Mouse (Mus musculus) limb, embryonic 11.5 days (tissue): ENCODE results near the gene Mcu. TPM values are rescaled to one million over a fixed set of nuclear protein-coding genes. Genes with fewer than 3 reads are reported as not detected.

Experiments
- ATAC-seq: fragments of 200-750 bp; cut with Nextera tagmentation; 2 replicates; pipeline ENCODE4 v1.8.0; 2017; ENCODE audit warnings: low read depth; ENCODE audit not compliant: insufficient number of reproducible peaks, low FRiP score, low TSS enrichment
- DNase-seq: peaks from one replicate; pipeline ENCODE4 v3.0.0-alpha.2; 2015; ENCODE audit warnings: low spot score
- H3K27ac ChIP-seq: fragments of 300-500 bp; sonication (generic); replicated peaks from 2 replicates; pipeline ENCODE4 v1.5.1; 2014; ENCODE audit warnings: low read depth, mild to moderate bottlenecking, low read length
- H3K27me3 ChIP-seq: fragments of 300-500 bp; sonication (generic); 2 replicates; pipeline ENCODE4 v1.6.1; 2014; ENCODE audit warnings: mild to moderate bottlenecking, low read length, mixed read lengths; ENCODE audit not compliant: control insufficient read depth, insufficient read depth
- H3K36me3 ChIP-seq: fragments of 300-500 bp; sonication (generic); 2 replicates; pipeline ENCODE4 v1.6.1; 2014; ENCODE audit warnings: mild to moderate bottlenecking, low read length, moderate library complexity, mixed read lengths; ENCODE audit not compliant: control insufficient read depth, insufficient read depth
- H3K4me1 ChIP-seq: fragments of 300-500 bp; sonication (generic); 2 replicates; pipeline ENCODE4 v1.6.1; 2014; ENCODE audit warnings: low read length, mixed read lengths; ENCODE audit not compliant: control insufficient read depth, insufficient read depth
- H3K4me2 ChIP-seq: fragments of 300-500 bp; sonication (generic); 2 replicates; pipeline ENCODE4 v1.6.1; 2014; ENCODE audit warnings: low read depth, mild to moderate bottlenecking, moderate library complexity; ENCODE audit not compliant: severe bottlenecking
- H3K4me3 ChIP-seq: fragments of 300-500 bp; sonication (generic); 2 replicates; pipeline ENCODE4 v1.5.1; 2014; ENCODE audit warnings: low read depth, low read length
- H3K9ac ChIP-seq: fragments of 300-500 bp; sonication (generic); 2 replicates; pipeline ENCODE4 v1.6.1; 2014; ENCODE audit warnings: mild to moderate bottlenecking, low read length
- H3K9me3 ChIP-seq: fragments of 300-500 bp; sonication (generic); 2 replicates; pipeline ENCODE4 v1.6.1; 2016; ENCODE audit warnings: low read length; ENCODE audit not compliant: control insufficient read depth
- WGBS: fragments of 180-500 bp; shearing (Covaris S2); extraction: QIAGEN DNeasy Blood & Tissue Kit; methylation state at CpG from one replicate; pipeline ENCODE4 v1.1.7; 2014; 5-methylcytosine and 5-hydroxymethylcytosine counted together
- polyA plus RNA-seq: library from polyadenylated mRNA; unstranded; fragments of >200 nt; fragmentation: Nextera tagmentation; extraction: Ambion mirVana; gene quantifications from 2 replicates; pipeline ENCODE4 v1.2.1, GENCODE M21; 2014

Gene Mcu
- polyA plus RNA-seq, 1 experiment from 2014 or later, result 34.0 TPM

DNA sequence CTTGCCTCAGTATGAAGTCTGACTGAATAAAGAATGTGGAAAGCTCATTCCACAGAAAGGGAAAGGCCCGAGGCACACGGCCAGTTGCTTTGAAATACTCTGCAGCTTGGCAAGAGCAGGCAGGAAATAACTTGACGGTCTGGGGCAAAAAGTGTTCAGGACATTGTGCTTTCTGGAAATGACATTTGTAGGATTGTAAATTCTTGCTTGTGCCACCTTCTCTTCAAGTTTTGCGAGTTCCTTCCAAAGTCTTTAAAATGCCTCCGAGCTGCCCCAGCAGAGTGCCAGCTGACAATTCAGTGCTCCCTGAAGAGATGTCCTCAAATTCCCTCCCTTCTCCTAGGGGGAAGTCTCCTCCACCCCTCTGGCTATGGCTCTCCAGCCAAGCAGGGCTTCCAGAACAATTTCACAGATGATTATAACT lies 177.0 kb downstream of the Mcu start:
- DNase-seq, result no peak
- H3K36me3 ChIP-seq, result no peaks in the 10 kb centered on the region
- WGBS, result 42% methylated on average over 5 of the region's 5 CpGs
- no peak overlapping the region for H3K4me3 ChIP-seq
- H3K9me3 ChIP-seq, result no peaks in the 10 kb centered on the region
- H3K27me3 ChIP-seq, result no peaks in the 10 kb centered on the region
- H3K9ac ChIP-seq, result no peak overlapping the region
- no peaks in the 10 kb centered on the region for H3K4me1 ChIP-seq
- no peak for ATAC-seq
- H3K27ac ChIP-seq, result no peak overlapping the region
- no peak overlapping the region for H3K4me2 ChIP-seq

DNA sequence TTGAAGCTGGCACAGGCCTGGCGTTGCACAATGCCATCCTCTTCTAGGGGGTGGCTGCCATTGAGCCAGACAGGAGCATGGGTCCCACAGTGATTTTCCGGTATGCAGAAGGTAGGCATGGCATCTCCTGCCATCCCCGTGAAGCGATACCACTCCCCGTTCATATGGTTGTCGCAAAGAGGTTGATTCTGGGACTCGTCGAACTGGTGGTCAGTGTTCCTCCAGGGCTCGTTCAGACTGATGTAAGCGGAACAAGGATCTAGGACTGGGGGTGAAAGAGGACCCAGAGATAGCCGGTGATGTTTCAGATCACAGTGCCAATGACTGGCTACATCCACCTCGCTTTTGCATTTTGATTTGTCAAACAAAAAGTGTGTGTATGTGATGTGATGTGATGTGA lies 177.8 kb downstream of the Mcu start:
- DNase-seq (no peak), ATAC-seq (no peak)
- Histone ChIP-seq H3K27me3 (no peaks in the 10 kb centered on the region), H3K4me3 (no peak overlapping the region), H3K9me3 (no peaks in the 10 kb centered on the region), H3K4me1 (no peaks in the 10 kb centered on the region), H3K9ac (no peak overlapping the region), H3K27ac (no peak overlapping the region), H3K4me2 (no peak overlapping the region), H3K36me3 (no peaks in the 10 kb centered on the region)
- 94% methylated on average over 12 of the region's 12 CpGs for WGBS

DNA sequence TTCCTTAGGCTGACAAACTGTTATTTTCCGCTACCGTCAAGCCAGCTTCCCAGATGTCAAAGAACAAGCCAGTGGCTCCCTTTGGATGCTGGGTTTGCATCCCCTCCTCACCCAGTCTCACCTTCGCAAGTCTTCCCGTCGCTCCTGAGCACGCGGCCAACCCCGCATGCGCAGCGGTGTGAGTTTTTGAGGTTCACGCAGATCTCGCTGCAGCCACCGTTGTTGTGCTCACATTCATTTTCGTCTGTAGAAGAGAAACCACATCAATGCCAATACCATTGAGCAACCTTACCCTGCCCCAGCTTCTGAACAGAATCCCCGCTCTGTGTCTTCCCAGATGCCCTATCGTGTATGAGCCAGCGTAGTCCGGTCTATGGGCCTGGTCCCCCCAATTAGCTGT lies 180.7 kb downstream of the Mcu start:
- ATAC-seq (no peak), DNase-seq (no peak)
- H3K27me3 ChIP-seq, result no peaks in the 10 kb centered on the region
- H3K36me3 ChIP-seq, result no peaks in the 10 kb centered on the region
- H3K4me2 ChIP-seq, result no peak overlapping the region
- no peak overlapping the region for H3K27ac ChIP-seq
- 95% methylated on average over 18 of the region's 18 CpGs for WGBS
- H3K9me3 ChIP-seq, result no peaks in the 10 kb centered on the region
- no peak overlapping the region for H3K4me3 ChIP-seq
- H3K4me1 ChIP-seq, result no peaks in the 10 kb centered on the region
- H3K9ac ChIP-seq, result no peak overlapping the region

DNA sequence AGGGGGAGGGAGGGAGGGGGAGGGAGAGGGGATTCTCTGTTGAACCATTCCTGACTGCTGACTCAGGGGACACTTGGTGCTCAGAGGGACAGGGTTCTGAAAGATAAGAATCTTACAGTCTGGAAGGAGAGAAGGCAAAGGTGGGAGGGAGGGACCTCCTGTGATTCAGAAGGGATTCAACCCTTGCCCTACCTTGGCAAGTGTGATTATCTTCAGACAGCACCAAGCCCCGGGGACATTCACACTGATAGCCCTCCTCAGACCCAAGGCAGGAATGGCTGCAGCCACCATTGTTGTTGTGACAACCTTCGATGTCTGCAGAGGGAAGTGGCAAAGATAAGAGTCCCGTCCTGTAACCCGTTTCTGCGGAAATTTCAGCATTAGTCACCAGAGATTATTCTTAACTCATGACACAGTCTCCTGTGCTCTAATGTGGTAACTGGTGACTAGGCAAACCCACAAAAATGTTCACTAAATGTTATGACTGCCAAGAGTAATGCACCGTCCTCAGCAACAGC lies 185.7 kb downstream of the Mcu start:
- no peak overlapping the region for H3K27ac ChIP-seq
- H3K9ac ChIP-seq, result no peak overlapping the region
- 73% methylated on average over 6 of the region's 6 CpGs for WGBS
- H3K27me3 ChIP-seq, result no peaks in the 10 kb centered on the region
- no peak overlapping the region for H3K4me3 ChIP-seq
- DNase-seq, result no peak
- H3K9me3 ChIP-seq, result no peaks in the 10 kb centered on the region
- no peak for ATAC-seq
- no peak overlapping the region for H3K4me2 ChIP-seq
- H3K4me1 ChIP-seq, result no peaks in the 10 kb centered on the region
- no peaks in the 10 kb centered on the region for H3K36me3 ChIP-seq

DNA sequence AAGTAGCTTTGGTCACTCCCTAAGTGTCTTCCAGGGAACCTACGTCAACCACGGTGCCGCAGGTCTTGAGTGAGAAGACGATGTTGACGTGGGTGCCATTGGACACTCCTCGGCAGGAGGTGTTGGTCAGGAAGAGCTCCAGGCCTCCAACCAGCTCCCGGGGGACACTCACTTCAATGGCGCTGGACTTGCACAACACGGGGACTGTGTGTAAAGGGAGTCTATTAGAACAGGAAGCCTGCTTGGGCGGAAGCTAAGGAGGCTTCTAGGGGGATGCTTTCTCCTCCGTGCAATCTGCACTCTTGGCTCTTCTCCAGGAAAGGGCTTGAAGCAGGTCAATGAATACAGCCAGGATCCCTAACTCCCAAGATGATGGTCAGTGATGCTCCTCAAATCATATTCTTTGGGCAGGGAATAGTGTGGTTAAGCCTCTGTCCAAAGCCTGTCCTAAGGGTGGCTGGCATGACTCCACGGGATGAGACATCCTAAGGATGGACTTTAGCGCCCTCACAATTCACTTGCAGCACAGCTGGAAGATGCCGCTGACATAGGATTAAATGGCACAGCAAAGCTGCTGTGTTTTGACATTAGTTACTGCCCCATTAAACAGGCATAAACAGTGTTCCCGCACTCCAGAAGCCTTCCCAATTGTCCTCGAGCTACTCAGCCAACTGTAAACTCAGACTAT lies 186.9 kb downstream of the Mcu start:
- Histone ChIP-seq H3K9me3 (no peaks in the 10 kb centered on the region), H3K4me1 (no peaks in the 10 kb centered on the region), H3K9ac (no peak overlapping the region), H3K4me3 (no peak overlapping the region), H3K27ac (no peak overlapping the region), H3K27me3 (no peaks in the 10 kb centered on the region), H3K36me3 (no peaks in the 10 kb centered on the region), H3K4me2 (no peak overlapping the region)
- ATAC-seq (no peak), DNase-seq (no peak)
- 89% methylated on average over 16 of the region's 16 CpGs for WGBS

DNA sequence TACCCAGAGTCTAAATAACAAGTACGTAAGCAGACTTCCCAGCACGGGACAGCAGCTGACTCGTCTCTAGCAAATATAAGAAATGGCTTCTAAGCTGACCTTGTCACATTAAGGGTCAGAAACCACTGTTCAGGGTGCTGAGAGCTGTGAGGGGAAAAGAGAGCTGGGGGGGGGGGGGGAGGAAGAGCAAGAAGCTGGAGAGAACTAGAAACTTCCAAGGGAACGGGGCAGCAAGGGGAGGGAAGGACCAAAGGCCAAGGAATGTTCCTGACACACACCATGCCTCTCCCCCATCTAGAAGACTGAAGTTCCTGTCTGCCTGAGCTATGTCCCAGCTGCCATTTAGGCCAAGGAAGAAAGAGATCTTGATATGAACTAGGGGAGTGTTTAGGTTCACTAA lies 190.1 kb downstream of the Mcu start:
- Histone ChIP-seq H3K9ac (no peak overlapping the region), H3K4me2 (no peak overlapping the region), H3K4me3 (no peak overlapping the region), H3K27ac (no peak overlapping the region), H3K4me1 (no peaks in the 10 kb centered on the region), H3K36me3 (no peaks in the 10 kb centered on the region), H3K27me3 (no peaks in the 10 kb centered on the region), H3K9me3 (no peaks in the 10 kb centered on the region)
- 76% methylated on average over 4 of the region's 4 CpGs for WGBS
- no peak for ATAC-seq
- DNase-seq, result no peak

DNA sequence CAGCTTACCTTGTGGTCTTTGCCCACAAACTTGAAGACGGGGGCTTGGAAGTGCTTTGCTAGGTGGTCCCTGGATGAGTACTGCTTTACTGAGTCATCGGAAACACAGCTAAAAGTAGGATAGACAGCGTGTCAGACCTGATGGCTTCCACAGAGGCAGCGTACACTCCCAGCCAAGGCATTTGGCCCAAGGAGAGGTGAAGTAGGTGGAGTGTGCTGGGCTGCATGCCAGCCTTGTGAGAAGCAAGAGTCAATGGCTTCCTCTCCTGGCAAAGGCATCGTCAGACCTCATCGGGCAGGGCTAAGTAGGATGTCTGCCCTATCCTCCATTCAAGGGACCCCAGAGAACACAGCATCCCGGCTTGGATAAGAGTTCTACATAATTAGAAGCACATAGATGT lies 191.1 kb downstream of the Mcu start:
- no peak overlapping the region for H3K27ac ChIP-seq
- ATAC-seq (no peak), DNase-seq (no peak)
- WGBS, result 94% methylated on average over 7 of the region's 7 CpGs
- no peaks in the 10 kb centered on the region for H3K9me3 ChIP-seq
- no peak overlapping the region for H3K4me3 ChIP-seq
- no peaks in the 10 kb centered on the region for H3K4me1 ChIP-seq
- H3K36me3 ChIP-seq, result no peaks in the 10 kb centered on the region
- H3K9ac ChIP-seq, result no peak overlapping the region
- no peaks in the 10 kb centered on the region for H3K27me3 ChIP-seq
- no peak overlapping the region for H3K4me2 ChIP-seq

DNA sequence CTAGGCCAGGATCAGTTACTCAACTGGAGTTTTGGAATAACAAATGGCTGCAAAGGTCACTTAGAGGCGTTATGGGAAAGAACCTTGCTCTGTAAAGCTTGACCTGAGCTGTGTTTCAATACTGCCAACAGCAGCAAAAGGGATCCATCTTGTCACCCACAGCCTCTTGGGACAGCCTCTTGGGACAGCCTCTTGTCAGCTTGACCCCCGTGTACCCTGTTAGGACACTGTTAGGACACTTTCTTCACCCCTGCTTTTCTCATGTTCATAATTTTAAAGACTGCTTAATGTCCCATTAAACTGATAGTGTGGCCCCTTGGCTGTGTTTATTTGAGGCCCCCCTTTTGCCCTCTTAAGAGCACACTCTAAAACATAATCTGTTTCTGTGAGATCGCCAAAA lies 192.0 kb downstream of the Mcu start:
- no peak overlapping the region for H3K4me3 ChIP-seq
- no peaks in the 10 kb centered on the region for H3K27me3 ChIP-seq
- WGBS, result 71% methylated on average over 3 of the region's 3 CpGs
- H3K36me3 ChIP-seq, result no peaks in the 10 kb centered on the region
- ATAC-seq (no peak), DNase-seq (no peak)
- no peak overlapping the region for H3K27ac ChIP-seq
- no peaks in the 10 kb centered on the region for H3K4me1 ChIP-seq
- H3K9me3 ChIP-seq, result no peaks in the 10 kb centered on the region
- no peak overlapping the region for H3K9ac ChIP-seq
- H3K4me2 ChIP-seq, result no peak overlapping the region

DNA sequence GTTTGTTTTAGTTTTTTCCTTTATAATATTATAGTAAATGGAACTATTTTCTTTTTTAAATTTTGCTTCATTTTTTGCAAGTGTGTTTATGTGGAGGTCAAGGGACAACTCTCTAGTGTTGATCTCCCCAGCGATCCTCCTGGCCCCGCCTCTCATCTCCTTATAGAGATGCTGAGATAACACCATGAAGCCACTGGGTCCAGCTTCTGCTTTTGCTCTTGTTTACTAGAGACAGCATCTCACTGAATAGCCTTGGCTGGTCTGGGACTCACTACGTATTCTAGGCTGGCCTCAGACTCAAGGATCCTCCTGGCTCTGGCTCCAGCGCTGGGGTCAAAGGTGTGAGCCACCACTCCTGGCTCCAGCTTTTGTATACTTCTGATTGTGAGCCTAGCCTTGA lies 197.0 kb downstream of the Mcu start:
- Histone ChIP-seq H3K27ac (no peak overlapping the region), H3K9me3 (no peaks in the 10 kb centered on the region), H3K36me3 (no peaks in the 10 kb centered on the region), H3K4me3 (no peak overlapping the region), H3K9ac (no peak overlapping the region), H3K4me2 (no peak overlapping the region), H3K27me3 (no peaks in the 10 kb centered on the region), H3K4me1 (no peaks in the 10 kb centered on the region)
- no peak for DNase-seq
- ATAC-seq, result no peak
- 84% methylated on average over 4 of the region's 4 CpGs for WGBS
